Comparison of ENCODE assay signal across 31 mouse cellular contexts in the genomic region with DNA sequence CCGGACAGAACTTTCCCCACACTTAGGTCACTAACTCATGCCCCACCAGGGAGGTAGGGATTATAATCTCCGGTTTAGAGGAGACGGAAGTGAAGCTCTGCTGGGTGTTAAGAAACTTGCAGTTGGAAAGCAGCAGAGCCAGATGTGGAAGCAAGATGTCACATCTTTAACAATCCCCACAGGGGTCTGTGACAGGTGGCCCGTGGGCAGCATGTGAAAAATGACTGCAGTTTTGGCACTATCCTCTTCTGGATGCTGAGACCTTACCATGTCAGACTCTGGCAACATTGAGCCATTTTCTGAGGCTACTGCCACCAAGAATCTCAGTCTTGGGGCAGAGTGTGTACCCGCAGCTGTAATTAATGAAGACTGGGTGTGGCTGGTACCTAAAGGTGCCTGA. TPM values are rescaled to one million over a fixed set of nuclear protein-coding genes. Genes with fewer than 3 reads are reported as not detected.
"Had no signal": no experiment of that assay in that cellular context is flagged by ENCODE, and none has a peak within 500 bp of the region (broad histone marks: within the 10 kb centered on the region; RNA-seq: fewer than 3 reads in every experiment).

No protein-coding gene starts in this region.

- H3K9ac ChIP-seq: heart, embryonic 12.5 days; hindbrain, embryonic 12.5 days; hindbrain, embryonic 14.5 days; intestine, embryonic 15.5 days; limb, embryonic 13.5 days; limb, embryonic 15.5 days; liver, embryonic 12.5 days; liver, embryonic 14.5 days had no signal

- H3K4me2 ChIP-seq: heart, embryonic 12.5 days; hindbrain, embryonic 12.5 days; hindbrain, embryonic 14.5 days; intestine, embryonic 15.5 days; limb, embryonic 13.5 days; limb, embryonic 15.5 days; liver, embryonic 12.5 days had no signal

- DNase-seq: gastrocnemius, adult 2 months; gastrocnemius, postnatal 10 days; gastrocnemius, postnatal 25 days; heart, adult 18-20 months; heart, postnatal 10 days; heart, postnatal 4 days; kidney, adult 18-20 months; kidney, adult 8-10 months; kidney, postnatal 10 days; kidney, postnatal 25 days; kidney, postnatal 4 days; left cerebral cortex, postnatal 4 days had no signal

- ATAC-seq: hindbrain, embryonic 16.5 days; inflammation-experienced regulatory T-cells, adult 6 months; intestine, embryonic 15.5 days; intestine, postnatal 0 days; liver, embryonic 12.5 days had no signal

- H3K4me1 ChIP-seq: hindbrain, embryonic 12.5 days; limb, embryonic 13.5 days; liver, embryonic 12.5 days had no signal

- H3K27ac ChIP-seq: heart, embryonic 10.5 days; hindbrain, embryonic 12.5 days; hindbrain, embryonic 14.5 days; intestine, embryonic 15.5 days; layer of hippocampus, adult 2 months; left cerebral cortex, adult 2 months; limb, embryonic 13.5 days; limb, embryonic 15.5 days; liver, embryonic 12.5 days; liver, embryonic 14.5 days had no signal

- H3K9me3 ChIP-seq: heart, embryonic 10.5 days; heart, embryonic 12.5 days; hindbrain, embryonic 10.5 days; hindbrain, embryonic 12.5 days; intestine, embryonic 15.5 days; limb, embryonic 13.5 days; limb, embryonic 15.5 days; liver, embryonic 12.5 days had no signal

- H3K4me3 ChIP-seq: gastrocnemius, adult 2 months; heart, embryonic 10.5 days; heart, embryonic 12.5 days; hindbrain, embryonic 10.5 days; hindbrain, embryonic 12.5 days; intestine, embryonic 15.5 days; layer of hippocampus, adult 2 months; left cerebral cortex, adult 2 months; limb, embryonic 13.5 days; limb, embryonic 15.5 days; liver, embryonic 12.5 days had no signal

- H3K36me3 ChIP-seq: heart, embryonic 10.5 days; heart, embryonic 12.5 days; hindbrain, embryonic 10.5 days; intestine, embryonic 15.5 days; limb, embryonic 13.5 days; limb, embryonic 15.5 days; liver, embryonic 12.5 days had no signal

- H3K27me3 ChIP-seq: hindbrain, embryonic 12.5 days; intestine, embryonic 15.5 days; limb, embryonic 13.5 days; limb, embryonic 15.5 days had no signal

RNA-seq across cellular contexts. Expression of a gene that starts 28.9 kb away (rescaled TPM):
- polyA plus RNA-seq: heart, embryonic 10.5 days; heart, embryonic 14.5 days; inflammation-experienced regulatory T-cells, adult 6 months; kidney, embryonic 14.5 days; limb, embryonic 11.5 days had no signal

RNA-seq across cellular contexts. Expression of a gene that starts 30.6 kb away (rescaled TPM):
- polyA plus RNA-seq: inflammation-experienced regulatory T-cells, adult 6 months; liver, adult 2 months had no signal
